Mouse (Mus musculus): ENCODE results near the gene Ttll11.

DNA sequence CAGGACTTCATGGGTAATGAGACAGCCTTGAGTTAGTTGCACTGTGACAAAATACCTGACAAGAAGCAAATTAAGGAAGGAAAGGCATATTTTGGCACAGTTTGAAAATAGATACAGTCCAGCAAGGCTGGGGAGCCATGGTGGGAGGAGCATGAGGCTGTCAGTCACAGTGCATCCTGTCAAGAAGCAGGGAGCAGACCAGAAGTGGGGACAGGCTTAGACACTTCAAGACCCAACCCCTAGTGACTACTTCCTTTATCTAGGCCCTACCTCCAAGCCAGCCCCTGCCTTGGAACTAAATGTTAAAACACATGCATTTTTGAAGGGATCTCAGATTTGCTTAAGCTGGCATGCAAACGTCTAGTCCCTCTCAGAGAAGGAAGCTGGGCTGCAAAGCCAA, 20.7 kb upstream of the Ttll11 start:
- no peak for TF ChIP-seq CHD2 (IDR thresholded peaks at IDR 0.05; ENCODE audit: low read depth, low read length)
- TF ChIP-seq HCFC1 (IDR thresholded peaks at IDR 0.05; ENCODE audit: borderline replicate concordance, insufficient read depth, low read length), result no peak
- TF ChIP-seq ZC3H11A (IDR thresholded peaks at IDR 0.05; ENCODE audit: borderline replicate concordance, low read depth, low read length), result no peak
- no peak for TF ChIP-seq MAFK (IDR thresholded peaks at IDR 0.05; ENCODE audit: insufficient read depth, low read depth, low read length)
- no peak for TF ChIP-seq ZNF384 (IDR thresholded peaks at IDR 0.05; ENCODE audit: low read depth, low read length)
